ENCODE assay signal across 27 mouse cellular contexts in the genomic region with DNA sequence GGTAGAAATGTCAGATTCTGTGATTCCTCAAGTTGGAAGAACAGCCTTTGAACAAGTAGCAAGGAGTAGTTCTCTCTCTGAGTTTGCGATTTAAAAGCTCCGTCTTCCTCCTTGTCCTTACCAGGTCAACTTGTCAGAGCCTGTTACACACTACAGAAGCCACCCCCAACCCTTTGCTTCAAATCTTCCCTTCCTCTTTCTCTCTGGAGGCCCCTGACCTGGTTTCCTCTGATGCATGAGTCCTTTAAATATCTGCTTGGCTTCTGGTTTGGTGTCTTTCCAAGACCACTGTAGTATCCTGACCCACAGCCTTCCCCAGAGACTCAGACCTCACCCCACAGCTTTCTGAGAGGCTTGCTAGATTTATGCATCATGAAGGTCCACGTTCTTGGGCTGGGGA.
"Had no signal": no experiment of that assay in that cellular context is flagged by ENCODE, and none has a peak within 500 bp of the region (broad histone marks: within the 10 kb centered on the region; RNA-seq: fewer than 3 reads in every experiment).

No protein-coding gene starts in this region.

- H3K4me3 ChIP-seq: embryonic facial prominence, embryonic 10.5 days; embryonic facial prominence, embryonic 12.5 days; embryonic facial prominence, embryonic 13.5 days; embryonic facial prominence, embryonic 15.5 days; erythroblast, embryonic 14.5 days; forebrain, embryonic 10.5 days; forebrain, embryonic 12.5 days; forebrain, embryonic 13.5 days; forebrain, embryonic 15.5 days; gastrocnemius, adult 2 months; heart, adult 2 months had no signal

- H3K9me3 ChIP-seq: embryonic facial prominence, embryonic 10.5 days; embryonic facial prominence, embryonic 12.5 days; embryonic facial prominence, embryonic 13.5 days; embryonic facial prominence, embryonic 15.5 days; forebrain, embryonic 10.5 days; forebrain, embryonic 12.5 days; forebrain, embryonic 13.5 days; forebrain, embryonic 15.5 days had no signal

- DNase-seq: cerebellum, adult 9-10 months; cerebellum, adult 9-11 months; cerebellum, postnatal 10 days; cerebellum, postnatal 14 days; cerebellum, postnatal 25 days; cerebellum, postnatal 36 days; embryo, embryonic 11 days; forebrain, postnatal 0 days; gastrocnemius, adult 2 months; gastrocnemius, postnatal 10 days; gastrocnemius, postnatal 14 days; gastrocnemius, postnatal 25 days; gastrocnemius, postnatal 36 days; heart, adult 11 months; heart, adult 18-20 months; heart, adult 2 months had no signal

- ATAC-seq: forebrain, embryonic 13.5 days; forebrain, embryonic 14.5 days; forebrain, embryonic 15.5 days; forebrain, embryonic 16.5 days; forebrain, postnatal 0 days had no signal

- H3K36me3 ChIP-seq: embryonic facial prominence, embryonic 10.5 days; embryonic facial prominence, embryonic 12.5 days; embryonic facial prominence, embryonic 13.5 days; embryonic facial prominence, embryonic 15.5 days; forebrain, embryonic 10.5 days; forebrain, embryonic 12.5 days; forebrain, embryonic 15.5 days had no signal

- H3K9ac ChIP-seq: embryonic facial prominence, embryonic 12.5 days; embryonic facial prominence, embryonic 13.5 days; embryonic facial prominence, embryonic 15.5 days; forebrain, embryonic 12.5 days; forebrain, embryonic 13.5 days; forebrain, embryonic 15.5 days; forebrain, postnatal 0 days had no signal

- H3K27ac ChIP-seq: embryonic facial prominence, embryonic 10.5 days; embryonic facial prominence, embryonic 12.5 days; embryonic facial prominence, embryonic 13.5 days; embryonic facial prominence, embryonic 15.5 days; forebrain, embryonic 10.5 days; forebrain, embryonic 12.5 days; forebrain, embryonic 13.5 days; forebrain, embryonic 15.5 days; gastrocnemius, adult 2 months; heart, adult 2 months had no signal

- H3K27me3 ChIP-seq: embryonic facial prominence, embryonic 12.5 days; embryonic facial prominence, embryonic 13.5 days; embryonic facial prominence, embryonic 15.5 days; forebrain, embryonic 12.5 days; forebrain, embryonic 13.5 days; forebrain, embryonic 15.5 days had no signal

- H3K4me1 ChIP-seq: embryonic facial prominence, embryonic 10.5 days; embryonic facial prominence, embryonic 12.5 days; embryonic facial prominence, embryonic 13.5 days; embryonic facial prominence, embryonic 15.5 days; forebrain, embryonic 10.5 days; forebrain, embryonic 12.5 days; forebrain, embryonic 13.5 days; forebrain, embryonic 15.5 days had no signal

- H3K4me2 ChIP-seq: embryonic facial prominence, embryonic 12.5 days; embryonic facial prominence, embryonic 13.5 days; embryonic facial prominence, embryonic 15.5 days; forebrain, embryonic 12.5 days; forebrain, embryonic 13.5 days; forebrain, embryonic 15.5 days had no signal
